Mouse (Mus musculus) limb, embryonic 14.5 days (tissue): Measurements from ENCODE around the gene Cd177. TPM values are rescaled to one million over a fixed set of nuclear protein-coding genes. Genes with fewer than 3 reads are reported as not detected.
"Not testable (repeated sequence)": the region's sequence is repeated elsewhere in the genome, so short reads cannot be mapped to it uniquely, and the experiment has no call there.

Experiments used
- ATAC-seq: fragments of 200-750 bp; cut with Nextera tagmentation; 2 replicates; pipeline ENCODE4 v1.8.0; 2017; ENCODE audit warnings: low read depth, moderate number of reproducible peaks, moderate TSS enrichment; ENCODE audit not compliant: low FRiP score
- DNase-seq: peaks from one replicate; pipeline ENCODE4 v3.0.0-alpha.2; 2015; ENCODE audit warnings: low spot score
- H3K27ac ChIP-seq: fragments of 300-500 bp; sonication (generic); replicated peaks from 2 replicates; pipeline ENCODE4 v1.5.1; 2014; ENCODE audit warnings: low read depth, mild to moderate bottlenecking, low read length, moderate library complexity, mixed read lengths
- H3K27me3 ChIP-seq: fragments of 300-500 bp; sonication (generic); 2 replicates; pipeline ENCODE4 v1.6.1; 2014; ENCODE audit warnings: low read length, mixed read lengths; ENCODE audit not compliant: control insufficient read depth, insufficient read depth
- H3K36me3 ChIP-seq: fragments of 300-500 bp; sonication (generic); 2 replicates; pipeline ENCODE4 v1.6.1; 2014; ENCODE audit warnings: mild to moderate bottlenecking, low read length, moderate library complexity, mixed read lengths; ENCODE audit not compliant: control insufficient read depth, insufficient read depth
- H3K4me1 ChIP-seq: fragments of 300-500 bp; sonication (generic); 2 replicates; pipeline ENCODE4 v1.6.1; 2014; ENCODE audit warnings: antibody characterized with exemption, low read length, mixed read lengths; ENCODE audit not compliant: control insufficient read depth, insufficient read depth
- H3K4me2 ChIP-seq: fragments of 300-500 bp; sonication (generic); replicated peaks from 2 replicates; pipeline ENCODE4 v1.6.1; 2014; ENCODE audit warnings: low read depth, mild to moderate bottlenecking, low read length, moderate library complexity; ENCODE audit not compliant: severe bottlenecking
- H3K4me3 ChIP-seq: fragments of 300-500 bp; sonication (generic); replicated peaks from 2 replicates; pipeline ENCODE4 v1.5.1; 2014; ENCODE audit warnings: low read length
- H3K9ac ChIP-seq: fragments of 300-500 bp; sonication (generic); 2 replicates; pipeline ENCODE4 v1.6.1; 2014; ENCODE audit warnings: mild to moderate bottlenecking, low read depth, low read length, moderate library complexity; ENCODE audit not compliant: severe bottlenecking
- H3K9me3 ChIP-seq: fragments of 300-500 bp; sonication (generic); 2 replicates; pipeline ENCODE4 v1.6.1; 2016; ENCODE audit warnings: low read length; ENCODE audit not compliant: control insufficient read depth
- POLR2A ChIP-seq: fragments of 200-500 bp; IDR thresholded peaks from 2 replicates; pipeline ENCODE4 v1.8.0; 2012; ENCODE audit warnings: inconsistent platforms, mild to moderate bottlenecking, moderate library complexity, borderline replicate concordance; ENCODE audit not compliant: insufficient read depth, insufficient read length; ENCODE audit errors: extremely low read depth
- WGBS: fragments of 180-500 bp; shearing (Covaris S2); extraction: QIAGEN DNeasy Blood & Tissue Kit; methylation state at CpG from one replicate; pipeline ENCODE4 v1.1.7; 2014; 5-methylcytosine and 5-hydroxymethylcytosine counted together
- polyA plus RNA-seq, 2 experiments: library from polyadenylated mRNA; depleted of rRNA in 1 of 2; stranded (reverse) in 1 of 2; unstranded in 1 of 2; fragments of >200 nt; fragmentation: Nextera tagmentation in 1 of 2; extraction: Ambion mirVana in 1 of 2; gene quantifications; 2 replicates each; pipeline versions ENCODE4 v1.2.1 to v1.2.3; 2012 to 2014

Gene Cd177
- polyA plus RNA-seq, 2 experiments: 0.05 to 0.30 TPM

DNA sequence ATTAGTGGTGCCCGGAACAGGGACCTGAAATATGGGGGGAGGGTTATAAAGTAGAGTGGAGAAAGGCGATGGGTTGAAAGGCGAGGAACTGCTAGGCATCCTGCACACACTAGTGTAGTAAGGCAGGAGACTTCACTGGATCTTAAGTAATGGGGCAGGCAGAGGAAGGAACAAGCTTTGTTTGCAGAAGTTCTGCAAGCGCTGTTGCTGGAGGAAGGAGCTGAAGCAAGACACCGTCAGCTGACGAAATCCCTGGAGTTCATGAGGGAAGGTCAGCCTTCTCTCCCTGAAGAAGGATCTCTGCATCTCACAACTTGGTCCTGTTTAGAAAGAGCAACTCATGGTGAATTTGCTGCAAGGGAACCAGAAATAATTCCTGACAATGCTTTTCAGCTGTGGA is 45.1 kb downstream of the Cd177 start:
- TF ChIP-seq POLR2A: no peak
- no peak for DNase-seq

DNA sequence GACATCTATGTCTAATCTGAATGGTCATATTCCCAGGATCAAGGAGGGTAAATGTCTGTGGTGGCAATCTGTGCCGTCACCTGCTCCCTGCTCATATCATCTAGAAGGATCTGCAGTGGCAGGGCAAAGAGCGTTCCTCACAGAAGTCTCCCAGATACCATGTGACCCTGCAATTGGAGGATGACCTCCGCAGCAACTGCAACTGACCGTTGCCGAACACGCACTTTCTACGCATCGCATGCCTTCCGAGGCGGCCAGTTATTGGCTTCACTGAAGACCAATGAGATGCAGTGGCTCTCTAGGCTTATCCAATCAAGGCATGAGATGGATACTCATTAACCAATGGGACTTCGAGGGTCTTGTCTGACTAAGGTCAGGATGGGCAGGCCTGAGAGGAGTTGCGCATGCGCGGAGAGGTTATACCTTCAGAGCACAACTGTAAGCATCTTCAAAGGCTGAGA is 51.2 kb downstream of the Cd177 start, which contains the start of gene BC049730:
BC049730 (plus strand) TSS at position 411 of the 461 bp plus-strand sequence.
- no peaks in the 10 kb centered on the region for H3K36me3 ChIP-seq
- no peak within 1 kb of the TSS for H3K4me3 ChIP-seq
- TF ChIP-seq POLR2A: no peak
- no peak within 1 kb of the TSS for H3K4me2 ChIP-seq
- WGBS: 93% methylated on average over 14 of the region's 14 CpGs
- no peaks in the 10 kb centered on the region for H3K4me1 ChIP-seq
- ATAC-seq (no peak), DNase-seq (no peak)
- H3K9ac ChIP-seq: no peak within 1 kb of the TSS
- no peaks in the 10 kb centered on the region for H3K27me3 ChIP-seq
- H3K9me3 ChIP-seq: no peaks in the 10 kb centered on the region
- H3K27ac ChIP-seq: no peak within 1 kb of the TSS

More for the DNA sequence above, 45.1 kb downstream of the Cd177 start:
- no peak for ATAC-seq
- Histone ChIP-seq H3K9me3 (no peaks in the 10 kb centered on the region), H3K4me2 (no peak overlapping the region), H3K9ac (no peak overlapping the region), H3K27ac (no peak overlapping the region), H3K36me3 (no peaks in the 10 kb centered on the region), H3K27me3 (no peaks in the 10 kb centered on the region), H3K4me3 (no peak overlapping the region), H3K4me1 (no peaks in the 10 kb centered on the region)
- WGBS: 75% methylated on average over 6 of the region's 6 CpGs

DNA sequence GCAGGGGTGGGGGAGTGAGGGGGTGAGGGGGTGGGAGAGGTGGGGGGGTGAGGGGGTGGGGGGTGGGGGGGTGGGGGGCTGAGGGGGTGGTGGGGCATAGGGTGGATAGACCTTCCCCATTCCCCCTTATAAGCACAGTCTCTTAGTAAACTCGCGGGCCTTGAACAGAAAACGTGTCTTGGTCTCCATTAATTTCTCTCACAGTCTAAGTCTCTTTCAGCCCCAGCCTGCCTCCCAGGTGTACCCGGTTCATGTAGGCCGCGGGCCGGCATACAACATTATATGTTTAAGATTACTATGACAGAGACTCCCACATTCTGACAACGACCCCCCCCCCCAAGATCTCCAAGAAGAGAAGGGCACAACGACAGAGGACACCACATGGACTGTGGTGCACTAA is 57.3 kb downstream of the Cd177 start:
- H3K36me3 ChIP-seq, ATAC-seq, H3K4me2 ChIP-seq, DNase-seq, H3K27me3 ChIP-seq, H3K27ac ChIP-seq, H3K9ac ChIP-seq, H3K9me3 ChIP-seq, H3K4me1 ChIP-seq, H3K4me3 ChIP-seq: not testable (repeated sequence)
- 73% methylated on average over 9 of the region's 9 CpGs for WGBS

DNA sequence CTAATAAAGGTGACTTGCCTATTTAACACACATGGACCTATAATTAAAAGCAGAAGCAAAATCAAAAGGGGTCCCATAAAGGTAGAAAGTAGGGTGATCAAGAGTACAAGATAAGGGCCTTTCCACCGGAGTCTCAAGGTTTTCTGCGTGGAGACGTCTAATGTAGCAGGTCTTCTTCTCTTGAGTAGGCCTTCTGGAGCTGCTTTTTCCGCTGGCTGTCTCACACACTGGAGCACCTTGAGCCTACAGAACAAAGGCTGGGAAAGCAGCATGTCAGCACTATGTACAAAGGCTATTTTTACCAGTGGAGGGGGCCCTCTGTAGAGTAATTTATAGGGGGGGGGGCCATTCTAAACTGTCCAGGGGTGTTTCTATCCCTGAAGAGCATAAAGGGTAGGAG is 62.2 kb downstream of the Cd177 start:
- 78% methylated on average over 4 of the region's 4 CpGs for whole genome bisulfite sequencing
- not testable (repeated sequence) for H3K36me3 ChIP-seq

More for the DNA sequence above, 62.2 kb downstream of the Cd177 start:
- H3K9ac ChIP-seq, H3K4me1 ChIP-seq, DNase-seq, H3K27me3 ChIP-seq, H3K4me2 ChIP-seq, H3K27ac ChIP-seq, H3K4me3 ChIP-seq, ATAC-seq, H3K9me3 ChIP-seq: not testable (repeated sequence)

Other genes with a start within 250 kb of the Cd177 start
- not detected in 2 replicates for gene AC161166.1, start 247.9 kb downstream of the Cd177 start, polyA plus RNA-seq (2012; rRNA removed)
- 0.19 TPM in 1 of 2 replicates, not detected in the other for gene AC161166.1, start 247.9 kb downstream of the Cd177 start, polyA plus RNA-seq (2014; fragmentation: Nextera tagmentation; extraction: Ambion mirVana)
- gene Irgq, start 229.6 kb downstream of the Cd177 start, polyA plus RNA-seq (2012; rRNA removed): 16.3 and 21.9 TPM in 2 replicates
- 10.7 TPM in 2 replicates for gene Irgq, start 229.6 kb downstream of the Cd177 start, polyA plus RNA-seq (2014; fragmentation: Nextera tagmentation; extraction: Ambion mirVana)
- 0.35 and 0.51 TPM in 2 replicates for gene Pinlyp, start 214.2 kb downstream of the Cd177 start, polyA plus RNA-seq (2012; rRNA removed)
- gene Pinlyp, start 214.2 kb downstream of the Cd177 start, polyA plus RNA-seq (2014; fragmentation: Nextera tagmentation; extraction: Ambion mirVana): 1.7 and 2.0 TPM in 2 replicates
- 133 and 155 TPM in 2 replicates for gene Xrcc1, start 214.0 kb downstream of the Cd177 start, polyA plus RNA-seq (2012; rRNA removed)
- gene Xrcc1, start 214.0 kb downstream of the Cd177 start, polyA plus RNA-seq (2014; fragmentation: Nextera tagmentation; extraction: Ambion mirVana): 103 and 106 TPM in 2 replicates
- 19.9 and 21.9 TPM in 2 replicates for gene Ethe1, start 172.8 kb downstream of the Cd177 start, polyA plus RNA-seq (2012; rRNA removed)
- 30.7 and 31.5 TPM in 2 replicates for gene Ethe1, start 172.8 kb downstream of the Cd177 start, polyA plus RNA-seq (2014; fragmentation: Nextera tagmentation; extraction: Ambion mirVana)
- 4.5 and 7.6 TPM in 2 replicates for gene Zfp575, start 172.7 kb downstream of the Cd177 start, polyA plus RNA-seq (2012; rRNA removed)
- 5.0 TPM in 2 replicates for gene Zfp575, start 172.7 kb downstream of the Cd177 start, polyA plus RNA-seq (2014; fragmentation: Nextera tagmentation; extraction: Ambion mirVana)
- 4.1 and 5.5 TPM in 2 replicates for gene Phldb3, start 149.5 kb downstream of the Cd177 start, polyA plus RNA-seq (2012; rRNA removed)
- 0.70 and 1.2 TPM in 2 replicates for gene Phldb3, start 149.5 kb downstream of the Cd177 start, polyA plus RNA-seq (2014; fragmentation: Nextera tagmentation; extraction: Ambion mirVana)
- gene Lypd3, start 123.8 kb downstream of the Cd177 start, polyA plus RNA-seq (2012; rRNA removed): 24.8 and 30.4 TPM in 2 replicates
- gene Lypd3, start 123.8 kb downstream of the Cd177 start, polyA plus RNA-seq (2014; fragmentation: Nextera tagmentation; extraction: Ambion mirVana): 38.8 and 50.7 TPM in 2 replicates
- gene Tex101, start 83.6 kb downstream of the Cd177 start, polyA plus RNA-seq (2012; rRNA removed): not detected in 2 replicates
- gene Tex101, start 83.6 kb downstream of the Cd177 start, polyA plus RNA-seq (2014; fragmentation: Nextera tagmentation; extraction: Ambion mirVana): not detected in 2 replicates
- gene BC049730, start 51.1 kb downstream of the Cd177 start, polyA plus RNA-seq (2012; rRNA removed): not detected in 2 replicates
- not detected in 2 replicates for gene BC049730, start 51.1 kb downstream of the Cd177 start, polyA plus RNA-seq (2014; fragmentation: Nextera tagmentation; extraction: Ambion mirVana)
- not detected in 2 replicates for gene Gm4763, start 33.4 kb downstream of the Cd177 start, polyA plus RNA-seq (2012; rRNA removed)
- gene Gm4763, start 33.4 kb downstream of the Cd177 start, polyA plus RNA-seq (2014; fragmentation: Nextera tagmentation; extraction: Ambion mirVana): not detected in 2 replicates
- 0.22 TPM in 1 of 2 replicates, not detected in the other for gene Ceacam10, start 16.9 kb upstream of the Cd177 start, polyA plus RNA-seq (2012; rRNA removed)
- gene Ceacam10, start 16.9 kb upstream of the Cd177 start, polyA plus RNA-seq (2014; fragmentation: Nextera tagmentation; extraction: Ambion mirVana): not detected in 2 replicates
- 14.4 and 17.1 TPM in 2 replicates for gene Gm9844, start 101.9 kb upstream of the Cd177 start, polyA plus RNA-seq (2012; rRNA removed)
- gene Gm9844, start 101.9 kb upstream of the Cd177 start, polyA plus RNA-seq (2014; fragmentation: Nextera tagmentation; extraction: Ambion mirVana): 14.2 and 17.1 TPM in 2 replicates
- gene Lypd4, start 109.6 kb upstream of the Cd177 start, polyA plus RNA-seq (2012; rRNA removed): not detected in 2 replicates
- not detected in 2 replicates for gene Lypd4, start 109.6 kb upstream of the Cd177 start, polyA plus RNA-seq (2014; fragmentation: Nextera tagmentation; extraction: Ambion mirVana)
- gene Dmrtc2, start 109.7 kb upstream of the Cd177 start, polyA plus RNA-seq (2012; rRNA removed): 0.04 TPM in 1 of 2 replicates, not detected in the other
- gene Dmrtc2, start 109.7 kb upstream of the Cd177 start, polyA plus RNA-seq (2014; fragmentation: Nextera tagmentation; extraction: Ambion mirVana): 0.19 TPM in 1 of 2 replicates, not detected in the other
- 1,054 and 1,323 TPM in 2 replicates for gene Rps19, start 124.1 kb upstream of the Cd177 start, polyA plus RNA-seq (2012; rRNA removed)
- 3,510 and 3,666 TPM in 2 replicates for gene Rps19, start 124.1 kb upstream of the Cd177 start, polyA plus RNA-seq (2014; fragmentation: Nextera tagmentation; extraction: Ambion mirVana)
- 0.84 and 1.4 TPM in 2 replicates for gene Cd79a, start 137.1 kb upstream of the Cd177 start, polyA plus RNA-seq (2012; rRNA removed)
- 0.26 and 0.37 TPM in 2 replicates for gene Cd79a, start 137.1 kb upstream of the Cd177 start, polyA plus RNA-seq (2014; fragmentation: Nextera tagmentation; extraction: Ambion mirVana)
- gene Arhgef1, start 142.6 kb upstream of the Cd177 start, polyA plus RNA-seq (2012; rRNA removed): 256 and 337 TPM in 2 replicates
- 109 and 116 TPM in 2 replicates for gene Arhgef1, start 142.6 kb upstream of the Cd177 start, polyA plus RNA-seq (2014; fragmentation: Nextera tagmentation; extraction: Ambion mirVana)
- gene Gm4881, start 184.2 kb upstream of the Cd177 start, polyA plus RNA-seq (2012; rRNA removed): 0.06 and 0.09 TPM in 2 replicates
- gene Gm4881, start 184.2 kb upstream of the Cd177 start, polyA plus RNA-seq (2014; fragmentation: Nextera tagmentation; extraction: Ambion mirVana): not detected in 2 replicates
- 185 and 268 TPM in 2 replicates for gene Rabac1, start 212.4 kb upstream of the Cd177 start, polyA plus RNA-seq (2012; rRNA removed)
- 212 and 230 TPM in 2 replicates for gene Rabac1, start 212.4 kb upstream of the Cd177 start, polyA plus RNA-seq (2014; fragmentation: Nextera tagmentation; extraction: Ambion mirVana)
- gene Atp1a3, start 245.6 kb upstream of the Cd177 start, polyA plus RNA-seq (2012; rRNA removed): 0.84 and 1.1 TPM in 2 replicates
- 0.54 and 0.69 TPM in 2 replicates for gene Atp1a3, start 245.6 kb upstream of the Cd177 start, polyA plus RNA-seq (2014; fragmentation: Nextera tagmentation; extraction: Ambion mirVana)